Mouse (Mus musculus): Measurements from ENCODE around the gene Utp15. TPM values are rescaled to one million over a fixed set of nuclear protein-coding genes. Genes with fewer than 3 reads are reported as not detected.

Gene Utp15
- total RNA-seq, 2 experiments from 2014 or later = 33.8 to 39.9 TPM

Other genes starting within 250 kb of the Utp15 start
- gene Arhgef28, start 56.6 kb downstream of the Utp15 start, total RNA-seq (2015) = 2.1 and 2.9 TPM in 2 replicates
- gene Arhgef28, start 56.6 kb downstream of the Utp15 start, total RNA-seq (2017) = 2.9 TPM in 2 replicates
- 14.8 and 19.9 TPM in 2 replicates for gene Ankra2, start within 50 bp of the Utp15 start, total RNA-seq (2015)
- 14.2 and 20.9 TPM in 2 replicates for gene Ankra2, start within 50 bp of the Utp15 start, total RNA-seq (2017)
- not detected in 2 replicates for gene Gm21976, start 16.8 kb upstream of the Utp15 start, total RNA-seq (2015)
- not detected in 2 replicates for gene Gm21976, start 16.8 kb upstream of the Utp15 start, total RNA-seq (2017)
- 1,345 and 1,405 TPM in 2 replicates for gene Btf3, start 54.0 kb upstream of the Utp15 start, total RNA-seq (2015)
- gene Btf3, start 54.0 kb upstream of the Utp15 start, total RNA-seq (2017) = 2,105 and 2,157 TPM in 2 replicates
- gene Foxd1, start 91.2 kb upstream of the Utp15 start, total RNA-seq (2015) = not detected in 2 replicates
- not detected in 2 replicates for gene Foxd1, start 91.2 kb upstream of the Utp15 start, total RNA-seq (2017)
- gene Gm10320, start 229.0 kb upstream of the Utp15 start, total RNA-seq (2015) = 14.4 and 15.0 TPM in 2 replicates
- gene Gm10320, start 229.0 kb upstream of the Utp15 start, total RNA-seq (2017) = 0.54 and 1.7 TPM in 2 replicates

Data from megakaryocyte progenitor cell, adult 5-6 weeks (primary cell).